Mouse (Mus musculus) c-Kit-positive CD71-negative TER-119-negative erythroid progenitor cells, embryonic 14.5 days (primary cell): ENCODE measurements around the gene Bcas3.

Source experiments
- DNase-seq: peaks from one replicate; pipeline ENCODE4 v3.0.0-alpha.2; 2013; ENCODE audit warnings: low read depth

Gene Bcas3

DNA sequence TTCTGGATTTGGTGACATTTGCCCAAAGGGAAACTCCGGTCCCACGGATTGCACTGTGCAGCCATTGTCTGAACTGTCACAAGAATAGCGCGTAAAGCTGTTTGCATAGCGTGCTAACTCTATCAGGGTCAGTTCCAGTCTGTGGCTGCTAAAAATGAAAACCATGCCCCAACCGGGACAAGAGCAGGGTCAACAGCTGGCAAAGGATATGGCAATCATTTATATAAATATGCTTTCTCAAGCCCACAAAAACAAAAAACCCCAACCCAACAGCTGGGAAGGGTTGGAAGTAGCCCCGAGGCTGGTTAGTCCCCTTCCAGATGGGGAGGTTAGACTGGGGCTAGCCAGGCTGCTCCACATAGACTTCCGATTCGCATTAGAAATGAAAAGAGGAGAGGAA is 314.8 kb downstream of the Bcas3 start:
- DNase-seq, result no peak

DNA sequence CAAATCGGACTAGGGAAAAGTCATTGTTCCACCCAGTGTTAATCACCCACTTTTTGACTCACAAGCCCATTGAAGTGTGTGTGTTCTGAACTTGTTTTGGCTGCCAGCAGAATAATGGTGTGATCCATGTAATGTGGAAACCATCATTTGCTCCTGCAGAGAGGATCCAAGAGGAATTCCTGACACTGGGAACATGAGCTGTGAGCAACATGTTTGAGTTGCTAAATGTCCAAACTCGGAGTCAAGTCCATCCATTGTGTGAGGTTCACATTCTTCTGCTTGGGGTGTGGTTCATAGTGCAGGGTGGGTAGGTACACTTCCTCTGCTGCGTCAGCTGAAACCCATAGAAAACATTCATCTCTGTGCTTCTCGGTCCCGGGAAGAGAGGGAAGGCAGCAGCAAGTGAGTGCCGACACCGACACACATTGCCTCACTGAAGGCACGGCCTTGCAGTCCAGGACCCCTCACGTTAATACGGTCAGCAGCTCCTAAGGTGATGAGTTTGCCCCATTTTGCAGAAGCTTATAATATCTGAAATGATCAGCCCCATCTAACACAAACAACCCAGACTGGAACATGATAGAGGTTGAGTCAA is 320.0 kb downstream of the Bcas3 start:
- no peak for DNase-seq

DNA sequence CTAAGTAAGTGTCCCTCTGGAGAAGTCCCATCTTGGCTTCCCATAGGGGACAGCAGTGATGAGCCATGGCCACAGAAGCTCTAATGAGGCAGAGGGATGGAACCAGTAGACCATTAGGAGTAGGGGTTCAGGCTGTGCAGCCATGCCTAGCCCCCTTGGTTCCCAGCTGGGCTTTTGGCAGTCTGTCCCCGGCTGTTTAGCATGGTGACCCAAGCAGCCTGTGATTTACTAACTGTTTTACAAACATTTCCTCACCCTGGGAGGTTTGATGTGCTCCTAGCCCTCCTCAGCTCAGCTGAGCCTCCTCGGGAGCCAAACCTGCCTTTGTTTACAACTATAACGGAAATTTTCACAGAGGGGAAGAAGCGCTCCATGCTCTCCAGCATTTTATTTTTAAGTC is 322.3 kb downstream of the Bcas3 start:
- DNase-seq, result no peak

DNA sequence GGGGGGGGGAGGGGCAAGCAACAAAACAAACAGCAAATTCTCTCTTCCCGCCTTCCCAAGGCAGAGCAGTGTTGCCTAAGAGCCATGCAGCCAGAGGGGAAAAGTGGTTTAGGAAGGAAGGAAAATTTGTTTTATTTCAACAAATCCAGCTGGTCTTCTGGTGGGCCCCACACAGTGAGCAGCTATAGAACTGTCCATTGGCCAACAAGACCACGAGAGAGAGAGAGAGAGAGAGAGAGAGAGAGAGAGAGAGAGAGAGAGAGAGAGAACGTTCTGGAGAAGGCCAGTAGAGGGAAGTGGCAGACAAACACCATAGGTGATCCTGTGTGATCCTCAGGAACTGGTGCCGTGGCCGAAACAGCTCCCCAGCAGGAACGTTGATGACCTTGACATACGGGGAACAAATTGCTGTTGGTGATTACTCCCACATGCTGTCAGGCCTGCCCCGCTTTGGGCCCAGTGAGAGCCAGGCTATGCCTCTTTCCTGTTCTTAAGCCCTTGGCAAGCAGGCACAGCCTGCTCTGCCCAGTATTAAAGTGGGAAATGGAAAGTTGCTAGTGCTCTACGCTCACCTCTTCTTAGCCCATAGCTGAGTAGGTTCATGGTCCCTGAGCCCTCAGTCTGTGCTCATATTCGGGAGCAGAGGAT is 323.5 kb downstream of the Bcas3 start:
- no peak for DNase-seq

DNA sequence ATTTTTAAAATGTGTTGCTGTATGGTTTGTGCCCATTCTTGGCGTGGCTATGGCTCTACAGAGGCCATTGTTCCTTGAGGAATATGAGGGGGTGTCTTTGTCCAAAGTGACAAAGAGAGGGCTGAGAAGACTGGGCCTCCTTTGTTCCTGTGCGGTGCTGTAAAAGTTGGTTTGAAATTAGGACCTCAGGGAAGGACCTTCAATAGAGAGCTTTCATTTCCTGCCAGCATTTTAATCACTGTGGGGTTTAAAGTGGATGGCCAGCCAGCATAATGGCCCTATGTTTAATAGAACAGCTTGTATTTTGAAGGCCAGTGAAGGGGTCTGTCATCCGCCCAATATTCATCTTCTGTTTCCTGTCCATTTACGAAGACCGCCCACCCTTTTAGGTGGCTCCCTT is 325.7 kb downstream of the Bcas3 start:
- no peak for DNase-seq

DNA sequence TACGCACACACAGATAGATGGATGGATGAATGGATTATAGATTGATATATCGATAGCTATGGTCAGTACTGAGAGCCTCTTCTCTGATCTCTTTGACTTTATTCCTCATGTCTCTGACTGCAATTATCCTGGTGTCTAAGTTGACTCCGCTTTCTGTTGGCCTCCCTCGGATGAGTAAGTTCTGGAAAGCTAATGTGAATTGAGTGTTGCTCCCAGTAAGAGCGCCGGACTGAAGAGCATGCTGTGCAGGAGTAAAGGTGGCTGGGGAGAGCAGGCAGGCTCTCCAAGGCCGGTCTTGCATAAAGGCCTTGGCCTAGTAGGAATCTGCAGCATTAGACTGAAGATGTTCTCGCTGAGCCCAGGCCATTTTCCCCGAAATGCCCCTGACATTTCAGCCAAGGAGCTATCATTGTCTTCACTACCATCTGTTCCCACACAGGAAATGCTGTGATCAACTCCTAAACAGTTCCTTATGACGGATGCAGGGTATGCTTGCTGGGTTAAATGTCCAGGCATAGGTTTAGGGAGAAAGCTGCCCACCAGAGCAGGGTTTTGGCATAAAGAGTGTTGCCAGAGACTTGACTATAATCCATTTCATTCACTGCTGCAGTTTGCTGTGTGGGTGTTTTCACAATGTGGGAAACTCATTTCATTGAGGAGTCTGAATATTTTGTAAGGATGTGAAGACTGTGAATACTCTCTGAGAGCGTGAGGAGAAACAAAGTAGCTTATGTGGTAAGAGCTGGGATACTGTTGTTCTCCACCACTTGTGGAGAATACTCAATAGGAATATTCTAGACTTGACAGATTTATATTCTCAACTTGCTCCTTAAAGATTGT is 328.8 kb downstream of the Bcas3 start:
- DNase-seq, result no peak

DNA sequence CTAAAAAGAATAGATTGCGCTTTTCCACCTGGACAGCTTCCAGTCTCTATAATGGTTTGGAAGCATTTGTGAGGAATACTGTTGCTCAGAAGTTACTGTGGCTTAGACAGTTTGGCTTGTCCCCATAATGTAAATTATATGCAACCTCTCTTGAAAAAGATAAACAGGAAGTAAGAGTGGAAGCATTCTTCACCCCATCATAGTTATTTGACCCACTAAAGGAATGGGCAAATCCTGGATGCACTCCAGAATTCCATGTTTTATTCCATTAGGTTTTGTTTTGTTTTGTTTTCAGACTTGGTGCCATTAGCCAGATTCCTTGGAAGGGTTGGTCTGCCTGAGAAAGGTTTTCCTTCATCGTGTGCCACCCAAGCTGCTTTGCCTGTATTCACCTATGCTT is 332.0 kb downstream of the Bcas3 start:
- no peak for DNase-seq

DNA sequence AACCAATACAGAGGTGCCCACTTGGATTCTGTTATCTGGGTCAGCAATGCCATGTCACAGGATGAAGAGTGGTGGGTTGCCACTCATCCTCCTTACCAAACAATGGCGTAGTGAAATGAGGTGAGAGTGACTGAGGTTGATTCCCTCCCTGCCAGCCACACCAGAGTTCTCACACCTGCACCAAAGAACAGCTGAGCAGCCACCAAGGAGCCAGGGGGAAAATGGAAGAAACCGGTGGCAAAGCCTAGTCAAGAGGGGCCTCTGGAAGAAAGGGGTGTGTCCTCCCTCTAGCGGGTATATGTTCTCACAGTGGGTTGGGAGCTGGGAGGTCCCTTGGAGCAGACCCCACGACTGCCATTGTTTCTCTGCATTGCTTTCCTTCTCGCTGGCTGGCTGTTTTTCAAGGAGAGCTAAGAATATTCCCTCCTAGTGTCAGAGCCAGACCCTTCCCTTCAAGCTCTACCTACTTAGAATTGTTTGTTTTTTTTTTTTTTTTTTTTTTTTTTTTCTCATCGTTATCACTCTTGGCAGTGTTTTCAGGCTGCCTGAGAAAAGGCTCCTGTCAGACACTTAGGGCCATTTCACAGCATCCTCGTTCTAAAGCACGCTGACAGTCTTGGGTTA is 335.0 kb downstream of the Bcas3 start:
- DNase-seq, result no peak

DNA sequence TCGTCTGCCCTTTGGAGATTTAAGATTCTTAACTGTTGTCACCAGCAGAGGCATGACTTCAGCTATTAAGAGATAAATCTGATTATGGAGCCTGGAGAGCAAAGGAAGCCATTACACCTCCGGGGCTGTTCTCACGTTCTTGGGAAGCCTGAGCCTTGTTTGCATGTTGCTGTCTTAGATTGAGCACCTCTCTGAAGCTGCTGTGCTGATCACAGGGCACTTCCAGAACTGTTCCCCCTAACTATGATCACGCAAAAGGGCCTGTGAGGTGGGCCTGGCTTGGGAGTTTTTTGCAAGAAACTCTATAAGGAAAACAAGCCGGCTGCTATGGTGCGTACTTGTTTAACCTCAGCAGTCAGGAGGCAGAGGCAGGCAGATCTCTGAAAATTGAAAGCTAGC is 335.5 kb downstream of the Bcas3 start:
- no peak for DNase-seq

DNA sequence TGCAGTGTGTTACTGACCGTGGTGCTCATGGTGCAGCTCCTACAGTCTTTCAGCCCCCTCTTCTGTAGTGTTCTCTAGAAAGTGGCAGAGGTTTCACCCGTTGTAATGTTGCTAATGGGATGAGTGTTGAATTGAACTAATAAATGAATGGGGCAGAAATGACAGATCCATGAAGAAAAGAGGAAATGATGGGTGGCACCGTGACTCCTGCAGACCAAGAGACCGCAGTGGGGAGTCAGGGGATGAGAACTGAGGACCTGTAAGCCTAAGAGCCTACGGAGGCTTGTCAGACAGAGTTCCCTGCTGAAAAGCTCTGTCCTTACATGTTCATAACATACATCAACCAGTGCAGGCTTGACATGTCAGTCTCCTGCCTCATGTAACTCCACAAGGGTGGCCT is 336.3 kb downstream of the Bcas3 start:
- DNase-seq, result no peak

DNA sequence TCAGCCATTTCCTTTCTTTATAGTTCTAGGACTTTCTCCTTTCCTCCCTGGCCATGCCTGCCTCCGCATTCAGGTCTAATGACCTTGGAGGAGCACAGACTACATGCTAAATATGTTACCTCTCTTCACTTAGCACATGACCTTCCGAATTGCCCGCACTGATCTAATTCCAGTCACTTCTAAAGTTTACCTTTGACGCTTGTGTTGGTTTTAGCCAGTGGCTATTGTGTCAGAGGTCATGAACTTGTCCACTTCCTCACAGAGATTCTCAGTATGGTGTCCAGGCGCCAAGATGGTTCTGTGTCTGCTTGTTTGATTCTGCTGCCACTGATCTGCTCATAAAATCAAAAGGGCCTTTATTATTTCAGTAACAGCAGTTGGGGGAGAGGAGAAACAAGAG is 338.3 kb downstream of the Bcas3 start:
- no peak for DNase-seq

DNA sequence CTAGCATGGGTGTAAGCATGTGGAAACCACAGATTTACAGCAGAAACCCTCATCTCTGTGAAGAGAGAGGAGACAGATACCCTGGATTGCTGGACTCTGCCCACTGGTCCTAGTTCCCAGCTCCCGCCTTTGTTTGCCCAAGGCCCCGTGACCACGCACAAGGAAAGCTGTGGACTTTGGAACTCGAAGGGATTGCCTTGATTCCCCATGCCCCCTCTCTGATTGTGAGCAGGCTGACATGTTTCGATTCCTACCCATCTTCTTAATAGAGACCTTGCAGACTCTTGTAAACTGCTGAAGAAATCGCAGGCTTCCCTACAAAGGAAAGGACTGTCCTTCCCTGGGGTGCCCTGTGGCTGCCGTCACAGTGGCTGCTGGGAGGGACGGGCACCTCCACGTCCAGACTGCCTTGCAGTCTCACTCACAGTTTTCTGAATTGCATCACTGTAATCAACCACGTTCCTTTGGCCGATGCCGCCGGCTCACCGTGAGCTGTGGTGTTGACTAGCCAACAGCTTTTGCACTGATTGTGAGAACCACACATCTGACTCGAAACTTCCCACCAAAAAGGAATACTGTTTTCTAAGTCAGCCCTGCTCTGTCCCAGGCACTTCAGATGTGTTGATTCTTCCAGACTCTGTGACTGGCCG is 342.8 kb downstream of the Bcas3 start:
- no peak for DNase-seq

DNA sequence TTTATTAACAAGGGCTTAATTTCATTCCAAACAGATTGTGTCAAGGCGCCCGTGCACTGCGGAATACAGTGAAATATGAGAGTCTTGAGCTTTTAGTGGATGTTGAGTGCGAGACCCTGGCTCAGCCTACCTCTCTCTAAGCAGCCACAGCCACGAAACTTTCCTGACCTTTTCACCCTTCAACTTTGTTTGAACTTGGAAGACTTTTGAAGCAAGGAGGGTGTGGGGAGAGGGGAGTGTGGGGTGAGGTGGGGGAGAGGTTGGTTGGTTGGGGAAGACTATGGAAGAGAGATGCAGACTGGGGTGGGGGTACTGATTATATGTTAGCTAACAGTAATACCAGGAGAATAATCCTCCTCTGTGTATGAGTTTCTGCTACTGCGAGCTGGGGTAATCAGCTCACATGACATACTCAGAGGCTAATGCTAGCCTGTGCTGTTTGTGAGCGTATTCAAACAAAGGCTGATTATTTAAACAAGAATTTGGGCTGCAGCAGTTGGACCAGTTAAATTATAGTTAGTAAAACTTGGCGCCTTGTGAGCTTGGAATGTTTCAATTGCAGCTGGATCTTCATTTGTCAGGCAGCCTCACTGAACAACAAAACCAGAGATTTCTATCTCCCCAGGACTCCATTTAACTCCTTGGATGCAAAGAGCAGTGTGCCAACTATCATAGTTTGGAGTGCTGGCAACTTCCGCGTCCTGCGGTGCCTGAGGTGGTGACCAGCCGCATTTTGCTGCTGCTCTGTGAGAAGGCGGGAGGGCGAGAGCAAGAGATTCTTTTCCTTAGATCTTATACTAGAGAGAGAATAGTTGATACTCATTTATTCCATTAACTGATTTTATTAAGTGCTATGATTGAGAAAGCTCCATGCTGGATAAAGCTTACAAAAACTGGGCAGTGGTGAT is 343.8 kb downstream of the Bcas3 start:
- DNase-seq, result no peak

DNA sequence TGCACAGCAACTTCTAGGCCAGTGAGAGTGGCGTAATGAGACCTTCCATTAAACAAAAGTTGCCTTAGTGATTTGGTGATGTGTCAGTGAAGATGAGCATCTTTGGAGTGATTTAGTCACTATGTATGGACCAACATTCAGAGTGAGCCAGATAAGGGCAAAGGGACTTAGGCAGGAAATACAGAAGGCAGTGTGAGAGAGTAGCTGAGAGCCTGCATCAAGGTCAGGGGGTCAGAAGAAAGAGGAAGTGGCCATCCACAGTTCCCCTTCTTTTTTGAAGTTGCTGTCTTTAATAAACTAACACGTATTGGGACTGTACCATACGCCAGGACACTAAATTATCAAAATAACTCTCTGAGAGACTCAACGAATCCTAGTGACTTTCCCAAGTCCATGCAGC is 344.5 kb downstream of the Bcas3 start:
- no peak for DNase-seq

DNA sequence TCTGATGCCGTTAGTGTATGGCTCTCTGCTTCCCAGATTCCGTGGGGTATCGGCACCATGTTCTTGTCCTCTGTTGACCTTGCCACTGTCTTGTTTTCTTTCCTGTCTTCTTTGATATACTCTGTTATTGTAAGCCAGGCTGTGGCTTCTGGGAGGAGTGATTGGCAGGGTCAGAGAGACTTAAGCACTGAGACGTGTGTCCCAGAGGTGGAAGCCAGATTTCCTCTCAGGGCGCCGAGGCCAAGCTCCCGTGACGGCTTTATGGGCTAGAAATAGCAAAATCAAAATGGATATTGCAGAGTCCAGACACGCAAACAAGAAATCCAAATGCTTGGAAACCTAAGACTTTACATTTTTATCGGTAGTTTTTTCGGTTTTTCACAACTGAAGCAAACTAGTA is 345.3 kb downstream of the Bcas3 start:
- DNase-seq, result no peak

DNA sequence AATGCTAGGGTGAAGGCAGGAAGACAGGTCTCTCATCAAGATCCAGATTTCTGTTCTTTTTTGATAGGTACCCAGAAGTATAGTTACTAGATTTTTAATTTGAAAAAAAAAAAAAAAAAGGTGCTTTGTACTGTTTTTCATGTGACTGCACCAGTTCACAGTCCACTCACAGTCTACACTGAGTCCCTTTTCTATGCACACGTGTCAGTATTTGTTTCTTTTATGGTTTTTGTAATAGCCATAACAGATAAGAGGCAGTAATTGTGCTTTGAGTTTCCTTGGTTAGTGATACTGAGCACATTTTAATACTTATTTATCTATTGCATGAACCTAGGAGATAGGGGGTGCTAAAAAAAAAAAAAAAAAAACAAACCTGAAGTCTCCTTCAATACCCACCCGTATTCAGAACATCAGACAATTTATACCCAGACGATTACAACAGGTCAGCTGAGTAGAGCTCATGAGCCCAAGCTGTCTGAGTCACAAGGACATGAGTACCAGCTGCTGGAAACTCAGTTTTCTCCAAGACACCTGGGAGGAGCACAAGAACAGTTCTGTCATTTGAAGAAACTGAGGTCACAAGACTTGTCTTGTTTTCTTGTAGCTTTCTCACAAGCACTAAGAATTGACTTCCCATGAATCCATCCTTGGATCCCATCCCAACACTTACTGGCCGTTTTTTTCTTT is 351.2 kb downstream of the Bcas3 start:
- no peak for DNase-seq

DNA sequence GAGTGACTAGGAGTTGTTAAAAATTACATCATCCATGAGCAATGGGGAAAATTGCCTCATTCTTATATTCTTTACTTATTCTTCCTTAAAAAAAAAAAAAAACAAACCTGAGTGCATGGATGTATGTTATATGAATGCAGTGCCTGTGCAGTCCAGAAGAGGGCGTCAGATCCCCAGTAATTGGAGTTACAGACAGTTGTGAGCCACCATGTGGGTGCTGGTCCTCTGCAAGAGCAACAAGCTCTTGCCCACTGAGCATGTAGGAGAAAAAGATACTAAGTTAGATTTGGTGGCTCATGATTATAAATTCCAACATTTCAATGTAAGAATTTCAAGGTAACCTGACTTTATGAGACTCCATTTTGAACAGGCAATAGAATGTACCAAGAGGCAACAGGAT is 353.7 kb downstream of the Bcas3 start:
- DNase-seq, result no peak

DNA sequence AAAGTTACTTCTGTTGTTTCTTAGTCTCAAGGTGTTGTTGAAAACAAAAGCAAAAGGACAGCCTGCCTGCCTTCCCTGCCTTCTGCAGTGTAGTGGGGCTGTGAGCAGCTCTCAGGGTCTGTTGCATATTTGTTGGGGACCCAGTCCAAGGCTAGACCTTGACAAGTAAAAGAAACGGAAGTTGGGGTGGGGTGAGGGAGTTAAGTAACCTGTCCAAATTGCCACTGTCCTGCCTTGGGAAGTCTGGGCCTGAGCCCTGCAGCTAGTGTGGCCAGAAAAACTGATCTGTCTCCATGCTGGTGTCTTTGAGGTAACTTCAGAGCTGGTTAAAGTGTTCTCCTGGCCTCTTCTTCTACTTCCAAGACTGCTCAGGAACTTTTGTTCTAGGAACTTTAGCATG is 354.5 kb downstream of the Bcas3 start:
- no peak for DNase-seq

DNA sequence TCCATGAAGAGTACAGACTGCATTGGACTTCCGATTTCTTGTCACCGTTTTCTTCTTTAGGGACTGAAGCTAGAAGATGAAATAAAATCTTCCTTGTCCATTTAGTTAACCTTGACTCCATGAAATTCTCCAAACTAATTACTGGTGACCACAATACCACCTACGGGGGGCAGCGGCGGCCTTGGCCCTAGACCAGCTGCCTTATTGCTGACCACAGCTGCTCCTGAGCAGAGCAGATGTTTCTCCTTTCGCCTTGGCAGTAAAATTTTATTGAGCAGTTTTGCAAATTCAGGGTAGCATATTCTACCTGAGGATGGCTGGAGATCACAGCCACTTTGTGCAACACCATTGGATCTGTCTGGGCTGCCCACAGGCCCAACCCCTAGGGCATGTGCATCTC is 356.2 kb downstream of the Bcas3 start:
- DNase-seq, result no peak

DNA sequence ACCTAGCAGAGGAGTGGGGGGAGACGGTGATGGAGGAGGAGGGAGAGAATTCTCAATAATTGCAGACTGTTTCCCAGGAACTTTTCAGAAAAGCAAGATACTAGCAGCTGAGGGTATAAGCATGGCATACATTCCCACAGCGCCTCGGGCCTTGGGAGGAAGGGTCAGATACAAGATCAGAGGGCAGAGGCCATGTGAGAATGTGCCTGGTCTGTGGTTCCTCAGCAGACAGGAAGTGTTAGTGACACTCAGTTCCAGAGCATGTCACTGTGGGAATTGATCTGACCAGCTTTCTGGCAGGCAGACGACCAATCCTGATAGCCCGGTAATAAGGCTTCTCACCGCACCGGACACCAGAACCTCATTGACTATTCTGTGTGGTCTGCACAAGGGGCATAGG is 357.2 kb downstream of the Bcas3 start:
- DNase-seq, result no peak
